Mouse (Mus musculus): ENCODE results near the gene Eno2. TPM values are rescaled to one million over a fixed set of nuclear protein-coding genes. Genes with fewer than 3 reads are reported as not detected.

Gene Eno2
- polyA plus RNA-seq, 1 experiment from 2014 or later: 10.5 TPM

DNA sequence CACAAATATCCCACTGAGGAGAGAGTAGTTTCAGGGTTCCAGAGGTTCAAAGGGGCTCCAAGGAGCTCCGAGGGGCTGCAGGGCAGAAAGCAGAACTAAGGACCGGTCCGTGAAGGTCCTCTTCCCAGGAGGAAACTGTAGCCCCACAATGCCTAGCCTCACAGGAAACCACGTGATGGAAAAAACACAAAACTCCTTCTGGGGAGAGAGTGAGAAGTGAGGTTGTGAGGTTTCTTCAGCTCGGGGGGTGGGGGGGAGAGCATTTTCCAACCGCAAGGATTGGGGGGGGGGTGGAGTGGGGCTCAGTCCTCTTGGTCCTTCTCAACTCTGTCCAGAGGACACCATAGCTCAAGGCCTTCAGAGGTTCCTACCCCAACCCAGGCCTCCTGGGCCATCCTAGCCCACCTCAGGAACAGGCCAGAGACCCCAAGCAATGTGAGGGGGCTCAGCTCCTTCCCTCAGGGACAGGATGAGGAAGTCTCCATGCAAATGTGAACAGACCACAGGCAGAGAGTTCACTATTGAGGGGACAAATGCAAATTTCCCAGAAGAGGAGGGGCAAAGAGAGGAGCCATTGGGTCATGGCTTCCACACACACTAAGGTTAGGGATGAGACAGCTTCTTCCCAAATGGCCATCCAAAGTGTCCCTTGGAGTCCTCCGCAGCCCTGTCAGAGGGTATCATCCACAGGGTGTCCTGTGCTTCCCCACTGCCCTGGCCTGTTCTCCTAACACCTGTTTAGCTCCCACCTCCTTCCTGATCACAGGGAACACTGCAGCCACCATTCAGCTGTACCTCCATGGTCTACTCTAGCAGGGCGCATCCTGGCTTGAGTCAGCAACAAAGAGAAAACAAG, 39.4 kb downstream of the Eno2 start:
- Histone ChIP-seq H3K4me3 (replicated peaks) (no peak overlapping the region), H3K9me3 (no peaks in the 10 kb centered on the region), H3K9ac (no peak overlapping the region), H3K36me3 (replicated peaks) (no peaks in the 10 kb centered on the region), H3K27me3 (no peaks in the 10 kb centered on the region), H3K4me1 (no peaks in the 10 kb centered on the region), H3K4me2 (no peak overlapping the region), H3K27ac (no peak overlapping the region)
- 86% methylated on average over 8 of the region's 8 CpGs for WGBS
- ATAC-seq (ENCODE audit: low FRiP score): no peak

DNA sequence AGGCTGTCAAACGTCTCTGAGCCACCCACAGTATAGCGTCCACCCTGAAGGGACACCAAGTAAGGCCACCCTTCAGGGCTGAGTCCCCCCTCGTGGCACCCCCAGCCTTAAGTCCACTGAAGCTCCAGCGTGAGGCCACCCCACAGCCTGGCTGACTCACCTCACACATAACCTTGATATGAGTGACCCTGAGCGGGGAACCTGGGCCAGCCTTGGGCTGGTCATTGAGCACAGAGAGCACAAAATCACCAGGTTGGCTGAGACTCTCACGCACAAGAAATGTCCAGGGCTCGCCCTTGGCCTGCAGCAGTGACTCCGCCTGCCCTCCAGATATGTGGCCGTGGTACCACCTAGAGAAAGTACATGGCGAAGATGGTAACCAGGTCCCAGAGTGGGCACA, 40.9 kb downstream of the Eno2 start:
- Histone ChIP-seq H3K9ac (no peak overlapping the region), H3K4me2 (no peak overlapping the region), H3K9me3 (no peaks in the 10 kb centered on the region), H3K36me3 (replicated peaks) (no peaks in the 10 kb centered on the region), H3K27me3 (no peaks in the 10 kb centered on the region), H3K27ac (no peak overlapping the region), H3K4me1 (no peaks in the 10 kb centered on the region), H3K4me3 (replicated peaks) (no peak overlapping the region)
- no peak for ATAC-seq (ENCODE audit: low FRiP score)
- WGBS: 86% methylated on average over 10 of the region's 10 CpGs

DNA sequence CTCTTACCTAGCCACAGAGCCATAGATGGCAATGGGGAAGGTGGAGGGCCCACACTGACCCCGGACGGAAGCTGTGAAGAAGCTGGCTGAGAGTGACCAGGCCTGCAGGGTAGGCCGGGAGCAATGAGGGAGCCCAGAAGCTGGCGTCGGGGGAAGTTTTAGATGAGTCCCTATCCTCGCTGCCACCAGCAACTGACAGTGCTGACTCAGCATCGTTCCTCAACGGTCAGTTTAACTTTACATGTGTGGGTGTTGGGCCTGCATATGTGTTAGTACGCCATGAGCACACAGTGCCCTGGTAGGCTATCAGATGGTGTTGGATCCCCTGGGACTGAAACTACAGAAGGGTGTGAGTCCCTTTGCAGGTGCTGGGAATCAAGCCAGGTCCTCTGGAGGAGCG, 45.0 kb downstream of the Eno2 start:
- no peak overlapping the region for H3K27ac ChIP-seq
- no peaks in the 10 kb centered on the region for H3K36me3 ChIP-seq (replicated peaks)
- H3K4me1 ChIP-seq: no peaks in the 10 kb centered on the region
- no peaks in the 10 kb centered on the region for H3K27me3 ChIP-seq
- H3K9ac ChIP-seq: no peak overlapping the region
- no peak overlapping the region for H3K4me2 ChIP-seq
- ATAC-seq (ENCODE audit: low FRiP score): no peak
- no peaks in the 10 kb centered on the region for H3K9me3 ChIP-seq
- WGBS: 88% methylated on average over 10 of the region's 10 CpGs
- no peak overlapping the region for H3K4me3 ChIP-seq (replicated peaks)

DNA sequence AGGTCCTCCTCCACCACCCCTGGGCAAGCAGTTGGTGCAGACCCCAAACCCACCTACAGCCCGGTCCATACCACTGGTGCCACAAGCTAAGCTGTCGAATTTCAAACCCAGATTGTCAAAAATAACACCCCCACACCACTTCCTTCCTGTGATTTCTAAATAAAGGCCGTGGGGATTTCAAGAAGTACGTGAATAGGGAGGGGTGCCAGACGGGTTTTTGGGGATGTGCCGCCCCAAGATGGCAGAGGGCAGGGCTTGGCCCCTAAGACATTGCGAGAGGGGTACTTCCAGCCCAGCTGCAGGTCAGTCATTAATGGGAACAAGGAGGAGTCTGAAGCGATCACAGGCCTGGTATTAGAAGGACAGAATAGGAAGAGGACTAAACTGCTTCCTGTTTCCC, 45.9 kb downstream of the Eno2 start:
- no peak for ATAC-seq (ENCODE audit: low FRiP score)
- no peaks in the 10 kb centered on the region for H3K27me3 ChIP-seq
- no peak overlapping the region for H3K4me3 ChIP-seq (replicated peaks)
- H3K4me2 ChIP-seq: no peak overlapping the region
- 87% methylated on average over 8 of the region's 8 CpGs for WGBS
- no peaks in the 10 kb centered on the region for H3K4me1 ChIP-seq
- no peak overlapping the region for H3K9ac ChIP-seq
- H3K27ac ChIP-seq: no peak overlapping the region
- H3K36me3 ChIP-seq (replicated peaks): no peaks in the 10 kb centered on the region
- no peaks in the 10 kb centered on the region for H3K9me3 ChIP-seq

DNA sequence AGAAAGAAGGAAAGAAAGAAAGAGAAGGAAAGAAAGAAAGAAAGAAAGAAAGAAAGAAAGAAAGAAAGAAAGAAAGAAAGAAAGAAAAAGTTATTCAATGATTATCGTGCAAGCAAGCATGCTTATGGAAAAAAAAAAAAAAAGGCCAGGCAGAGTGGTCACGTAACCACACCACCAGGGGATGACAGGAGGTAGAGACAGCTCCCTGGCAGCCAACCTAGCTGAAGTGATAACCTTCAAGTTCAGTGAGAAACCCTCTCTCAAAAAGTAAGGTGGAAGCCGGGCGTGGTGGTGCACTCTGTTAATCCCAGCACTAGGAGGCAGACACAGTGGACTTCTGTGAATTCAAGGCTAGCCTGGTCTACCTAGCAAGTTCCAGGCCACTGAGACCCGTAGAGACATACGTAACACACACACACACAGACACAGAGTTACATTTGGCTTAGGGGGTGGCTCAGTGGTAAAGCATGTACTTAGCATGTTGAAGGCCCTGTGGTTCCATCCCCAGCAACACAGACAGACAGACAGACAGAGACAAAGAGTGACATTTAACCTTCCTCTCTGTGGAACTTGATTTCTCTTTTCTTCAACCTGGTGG, 46.5 kb downstream of the Eno2 start:
- Histone ChIP-seq H3K27ac (no peak overlapping the region), H3K4me3 (replicated peaks) (no peak overlapping the region), H3K4me2 (no peak overlapping the region), H3K4me1 (no peaks in the 10 kb centered on the region), H3K36me3 (replicated peaks) (no peaks in the 10 kb centered on the region), H3K9me3 (no peaks in the 10 kb centered on the region), H3K9ac (no peak overlapping the region), H3K27me3 (no peaks in the 10 kb centered on the region)
- 83% methylated on average over 6 of the region's 6 CpGs for WGBS
- no peak for ATAC-seq (ENCODE audit: low FRiP score)

DNA sequence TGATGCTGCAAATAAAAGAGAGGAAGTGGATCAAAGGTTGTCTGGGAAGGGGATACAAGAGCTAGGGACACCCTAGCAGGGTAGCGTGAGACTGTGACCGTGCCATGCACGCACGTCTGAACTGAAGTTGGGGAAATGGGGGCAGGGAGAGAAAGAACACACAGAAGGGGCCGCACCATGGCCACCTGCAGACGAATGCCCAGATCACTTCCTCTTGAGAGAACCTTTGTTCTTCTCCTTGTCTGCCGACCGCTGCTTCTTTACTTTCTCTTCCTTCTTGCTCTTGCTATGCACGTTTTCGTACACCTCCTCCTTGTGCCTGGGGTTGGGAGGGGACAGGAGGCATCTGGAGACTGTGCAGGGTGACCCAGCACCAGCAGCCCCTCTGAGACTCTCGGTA, 48.6 kb downstream of the Eno2 start:
- H3K9ac ChIP-seq: no peak overlapping the region; the same call in 1 of the 2 replicates
- H3K9me3 ChIP-seq: no peaks in the 10 kb centered on the region
- no peak overlapping the region for H3K27ac ChIP-seq
- no peak for ATAC-seq (ENCODE audit: low FRiP score)
- H3K4me3 ChIP-seq (replicated peaks): no peak overlapping the region
- H3K4me2 ChIP-seq: no peak overlapping the region
- 65% methylated on average over 11 of the region's 11 CpGs for WGBS
- no peaks in the 10 kb centered on the region for H3K4me1 ChIP-seq
- H3K27me3 ChIP-seq: no peaks in the 10 kb centered on the region
- peaks cover 20% of the 10 kb centered on the region for H3K36me3 ChIP-seq (replicated peaks)

DNA sequence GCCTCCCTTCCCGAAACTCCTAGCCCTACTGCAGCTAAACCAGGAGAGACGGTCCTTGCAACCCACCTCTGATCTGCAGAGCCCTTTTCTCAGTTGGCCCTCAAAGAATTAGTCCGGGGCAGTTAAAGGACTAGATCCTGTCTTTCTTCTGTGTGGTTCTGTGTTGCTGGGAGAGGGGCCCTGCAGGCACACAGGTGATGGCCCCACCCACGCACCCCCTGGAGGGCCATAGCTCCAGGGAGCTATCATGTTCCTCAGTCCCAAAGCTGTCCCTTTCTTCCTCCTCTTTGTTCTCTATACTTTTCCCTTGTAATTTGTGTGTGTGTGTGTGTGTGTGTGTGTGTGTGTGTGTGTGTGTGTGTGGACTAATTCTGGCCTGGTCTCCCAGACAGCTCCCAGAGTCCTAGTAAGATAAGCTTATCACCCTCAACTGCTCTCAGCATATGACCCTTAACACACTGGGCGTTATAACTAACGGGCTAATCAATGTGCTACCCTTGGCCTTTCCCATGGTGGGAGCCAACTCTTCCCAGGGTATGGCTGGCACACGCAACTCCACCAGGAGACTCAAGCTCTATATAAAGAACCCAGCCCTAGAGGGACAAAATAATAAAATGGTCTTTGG, 50.0 kb downstream of the Eno2 start:
- no peak for ATAC-seq (ENCODE audit: low FRiP score)
- Histone ChIP-seq H3K36me3 (replicated peaks) (peaks cover 34% of the 10 kb centered on the region), H3K4me1 (no peaks in the 10 kb centered on the region), H3K27me3 (no peaks in the 10 kb centered on the region), H3K9me3 (no peaks in the 10 kb centered on the region), H3K27ac (no peak overlapping the region), H3K9ac (peak overlapping the region; percentile 40; the same call in 1 of the 2 replicates), H3K4me2 (no peak overlapping the region), H3K4me3 (replicated peaks) (no peak overlapping the region)
- WGBS: 75% methylated on average over 7 of the region's 7 CpGs

DNA sequence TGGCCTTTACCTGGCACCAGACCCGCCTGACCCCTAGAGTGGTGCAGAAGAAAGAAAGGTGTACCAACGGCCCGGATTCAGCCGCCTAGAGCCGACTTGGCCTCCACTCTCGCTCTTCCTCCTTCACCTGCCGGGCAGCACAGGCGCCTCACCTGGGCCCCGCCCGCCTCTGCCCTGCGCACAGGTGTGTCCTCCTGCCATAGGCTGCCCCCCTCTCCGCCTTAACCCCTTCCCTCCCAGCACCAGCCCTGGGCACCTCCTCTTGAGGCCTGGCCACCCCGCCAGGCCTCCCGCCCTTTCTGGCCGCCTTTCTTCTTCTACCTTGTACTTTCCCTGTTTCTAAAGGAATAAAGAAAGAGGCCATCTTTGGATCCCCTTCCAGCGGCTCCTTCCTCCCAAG, 50.8 kb downstream of the Eno2 start:
- Histone ChIP-seq H3K9me3 (no peaks in the 10 kb centered on the region), H3K36me3 (replicated peaks) (peaks cover 42% of the 10 kb centered on the region), H3K9ac (peak overlapping the region; percentile 40; the same call in 1 of the 2 replicates), H3K4me1 (peaks cover 7% of the 10 kb centered on the region), H3K27ac (no peak overlapping the region), H3K4me2 (no peak overlapping the region), H3K4me3 (replicated peaks) (no peak overlapping the region), H3K27me3 (no peaks in the 10 kb centered on the region)
- 47% methylated on average over 16 of the region's 16 CpGs for WGBS
- no peak for ATAC-seq (ENCODE audit: low FRiP score)

DNA sequence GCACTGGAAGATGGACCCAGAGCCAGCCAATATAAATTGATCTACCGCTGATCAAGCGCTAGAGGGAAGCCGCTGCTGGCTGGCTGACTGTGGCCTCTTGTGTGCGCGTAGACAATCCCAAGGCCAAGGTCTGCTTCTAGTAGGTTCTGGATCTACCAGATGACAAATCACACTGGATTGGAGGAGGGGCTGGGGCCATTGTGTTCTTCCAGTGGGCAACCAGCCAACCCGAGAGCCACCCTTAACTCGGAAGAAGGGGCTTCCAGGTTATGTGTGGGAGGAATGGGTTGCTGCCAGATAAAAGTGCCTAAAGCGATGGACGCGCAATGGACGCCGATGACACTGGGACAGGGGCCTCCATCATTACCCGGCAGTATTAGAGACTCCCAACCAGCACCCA, 51.5 kb downstream of the Eno2 start:
- Histone ChIP-seq H3K9ac (no peak overlapping the region), H3K36me3 (replicated peaks) (peaks cover 45% of the 10 kb centered on the region), H3K4me1 (peaks cover 15% of the 10 kb centered on the region), H3K4me3 (replicated peaks) (peak overlapping the region; percentile 7; the same call in 1 of the 2 replicates), H3K27me3 (no peaks in the 10 kb centered on the region), H3K9me3 (no peaks in the 10 kb centered on the region), H3K4me2 (no peak overlapping the region), H3K27ac (no peak overlapping the region)
- 81% methylated on average over 13 of the region's 13 CpGs for WGBS
- no peak for ATAC-seq (ENCODE audit: low FRiP score)

DNA sequence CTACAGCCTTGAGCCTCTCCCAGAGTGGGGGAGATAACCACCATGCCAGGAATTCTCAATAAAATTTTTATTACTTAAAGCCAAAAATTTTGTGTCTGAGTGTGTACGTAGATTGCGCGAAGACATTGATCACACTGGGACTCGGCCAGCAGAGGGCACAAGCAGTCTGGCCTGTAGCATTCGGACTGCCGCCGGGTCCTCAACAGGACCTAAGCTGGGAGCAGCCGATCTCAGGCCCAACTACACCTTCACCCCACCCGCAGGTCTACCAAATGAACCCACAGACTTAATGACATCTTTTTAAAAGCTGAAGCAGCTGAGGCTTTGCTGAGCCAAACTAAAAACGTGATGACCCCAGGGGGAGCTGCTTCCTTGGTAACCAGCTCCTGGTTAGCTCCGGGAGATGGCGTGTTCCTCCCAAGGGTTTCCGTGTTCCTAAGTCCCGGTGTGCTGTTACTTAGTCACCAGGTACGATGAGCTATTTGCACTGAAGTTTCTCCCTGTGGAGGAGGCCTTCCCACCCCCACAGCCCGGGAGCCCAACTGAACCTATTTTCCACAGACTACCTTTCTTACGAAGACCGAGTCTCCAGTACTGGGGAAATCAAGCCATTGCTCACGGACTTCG, 52.5 kb downstream of the Eno2 start:
- no peak overlapping the region for H3K9ac ChIP-seq
- H3K27me3 ChIP-seq: no peaks in the 10 kb centered on the region
- H3K36me3 ChIP-seq (replicated peaks): peaks cover 45% of the 10 kb centered on the region
- H3K4me3 ChIP-seq (replicated peaks): no peak overlapping the region
- 0 out of 2 replicates have a peak overlapping the region, but pooled peaks have one; percentile 19 for H3K27ac ChIP-seq
- H3K9me3 ChIP-seq: no peaks in the 10 kb centered on the region
- peaks cover 18% of the 10 kb centered on the region for H3K4me1 ChIP-seq
- H3K4me2 ChIP-seq: no peak overlapping the region
- WGBS: 69% methylated on average over 20 of the region's 20 CpGs
- ATAC-seq (ENCODE audit: low FRiP score): no peak

DNA sequence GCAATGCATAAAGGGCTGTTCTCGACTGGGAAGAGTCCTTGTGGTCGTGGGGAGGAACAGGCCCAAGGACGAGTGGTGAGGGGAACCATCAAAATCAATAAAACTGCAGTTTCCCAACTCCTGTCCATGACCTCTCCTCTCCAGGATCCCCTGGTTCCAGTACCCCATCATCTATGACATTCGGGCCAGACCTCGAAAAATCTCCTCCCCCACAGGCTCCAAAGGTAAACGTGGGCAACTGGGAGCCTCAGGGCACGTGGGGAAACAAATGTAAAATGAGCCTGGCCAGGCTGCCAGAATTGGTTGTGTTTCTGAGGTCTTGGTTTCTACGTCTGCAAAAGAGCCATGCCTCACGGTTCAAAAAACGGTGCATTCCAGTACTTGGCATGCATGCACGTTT, 56.6 kb downstream of the Eno2 start:
- no peak for ATAC-seq (ENCODE audit: low FRiP score)
- peak overlapping the region; percentile 82 for H3K4me2 ChIP-seq
- H3K27me3 ChIP-seq: no peaks in the 10 kb centered on the region
- peak overlapping the region; percentile 90 for H3K9ac ChIP-seq
- H3K4me1 ChIP-seq: peaks cover 36% of the 10 kb centered on the region
- peaks cover 50% of the 10 kb centered on the region for H3K36me3 ChIP-seq (replicated peaks)
- H3K27ac ChIP-seq: no peak overlapping the region
- 22% methylated on average over 11 of the region's 11 CpGs for WGBS
- peak overlapping the region; percentile 95 for H3K4me3 ChIP-seq (replicated peaks)
- H3K9me3 ChIP-seq: no peaks in the 10 kb centered on the region

Measured in forebrain, embryonic 12.5 days (tissue).